ENCODE assay signal across 9 mouse cellular contexts in the genomic region with DNA sequence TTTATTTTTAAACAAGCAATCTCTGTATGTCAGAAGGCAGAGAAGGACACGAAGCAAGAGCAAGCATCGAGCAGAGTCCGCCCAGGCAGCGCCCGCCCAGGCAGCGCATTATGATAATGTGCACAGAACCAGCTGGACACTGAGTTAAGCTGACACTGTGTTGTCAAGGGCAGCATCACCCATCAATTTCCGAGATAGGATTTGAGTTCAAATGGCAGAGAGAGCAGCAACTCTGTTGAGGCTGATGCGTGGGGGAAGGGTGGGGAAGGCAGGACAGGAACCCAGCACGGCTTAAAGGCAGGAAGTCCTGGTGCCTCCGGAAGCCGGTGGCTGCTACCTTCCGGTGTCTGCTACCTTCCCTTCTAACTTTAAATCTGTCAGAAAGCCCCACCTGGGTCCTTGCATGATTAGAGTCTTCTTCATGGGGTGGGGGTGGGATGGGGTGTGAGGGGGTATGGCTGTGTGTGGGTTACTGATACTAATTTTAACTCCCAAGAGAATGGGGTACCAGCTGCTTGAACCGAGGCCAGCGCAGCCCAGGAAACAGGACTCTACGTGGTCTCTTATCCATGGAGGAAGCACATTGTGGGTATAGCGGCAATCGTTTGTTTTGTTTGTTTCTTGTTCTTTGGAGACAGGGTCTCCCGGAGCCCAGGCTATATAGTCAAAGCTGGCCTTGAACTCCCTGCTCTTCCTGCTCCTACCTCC.
DNase-seq lines count a peak whose midpoint lies in the region; ATAC-seq and TF ChIP-seq lines count a peak whose summit lies in the region.
"Had no signal": no experiment of that assay in that cellular context is flagged by ENCODE, and none has a peak within 500 bp of the region (broad histone marks: within the 10 kb centered on the region; RNA-seq: fewer than 3 reads in every experiment).

No protein-coding gene starts in this region.

- H3K36me3 ChIP-seq in hindbrain, embryonic 10.5 days = no peaks in the 10 kb centered on the region
- no peaks in the 10 kb centered on the region for H3K36me3 ChIP-seq in liver, embryonic 16.5 days (ENCODE audit: control insufficient read depth, insufficient read depth)
- H3K36me3 ChIP-seq in neural tube, embryonic 12.5 days = no peaks in the 10 kb centered on the region
- H3K36me3 ChIP-seq: limb, embryonic 15.5 days had no signal

- no peaks in the 10 kb centered on the region for H3K27me3 ChIP-seq in hindbrain, embryonic 10.5 days (ENCODE audit: insufficient read depth, poor library complexity, severe bottlenecking)
- H3K27me3 ChIP-seq in liver, embryonic 16.5 days (ENCODE audit: control insufficient read depth, insufficient read depth, low read depth, low read length) = no peaks in the 10 kb centered on the region
- H3K27me3 ChIP-seq in neural tube, embryonic 12.5 days (replicated peaks) = no peaks in the 10 kb centered on the region
- H3K27me3 ChIP-seq: limb, embryonic 15.5 days had no signal

- H3K27ac ChIP-seq in hindbrain, embryonic 10.5 days = peak overlapping the region; percentile 76
- no peak overlapping the region for H3K27ac ChIP-seq in liver, embryonic 16.5 days (ENCODE audit: low read length)
- H3K27ac ChIP-seq in neural tube, embryonic 12.5 days = no peak overlapping the region
- no peak overlapping the region for H3K27ac ChIP-seq in left cerebral cortex, adult 2 months
- H3K27ac ChIP-seq: limb, embryonic 15.5 days had no signal

- peak; percentile 78 for DNase-seq in CD4-positive, CD25-positive, alpha-beta regulatory T cell, adult 2 months (ENCODE audit: low read depth, low spot score)
- DNase-seq in adrenal gland, postnatal 25 days = peak; percentile 18
- DNase-seq in hindbrain, embryonic 10.5 days (ENCODE audit: low spot score) = peak; percentile 43
- no peak for DNase-seq in layer of hippocampus, postnatal 14 days (ENCODE audit: low spot score in 2 of 2)
- DNase-seq in layer of hippocampus, adult 9-10 months (ENCODE audit: low spot score) = no peak
- no peak for DNase-seq in left cerebral cortex, adult 2 months (ENCODE audit: extremely low spot score in 1 of 2, low spot score in 2 of 2)

- WGBS in hindbrain, embryonic 10.5 days = 66% methylated on average over 18 of the region's 18 CpGs
- WGBS in liver, embryonic 16.5 days (ENCODE audit: insufficient replicate concordance) = 11% methylated on average over 18 of the region's 18 CpGs
- 56% methylated on average over 18 of the region's 18 CpGs for WGBS in neural tube, embryonic 12.5 days

- peak; percentile 43; the same call in 1 of the 2 replicates for ATAC-seq in liver, embryonic 16.5 days (ENCODE audit: low read depth)
- peak; percentile 66 for ATAC-seq in neural tube, embryonic 12.5 days (ENCODE audit: low FRiP score, low read depth)

- H3K9me3 ChIP-seq in hindbrain, embryonic 10.5 days = no peaks in the 10 kb centered on the region
- H3K9me3 ChIP-seq in liver, embryonic 16.5 days (replicated peaks; ENCODE audit: control insufficient read depth, low read length) = no peaks in the 10 kb centered on the region
- no peaks in the 10 kb centered on the region for H3K9me3 ChIP-seq in neural tube, embryonic 12.5 days
- H3K9me3 ChIP-seq: limb, embryonic 15.5 days had no signal

- H3K4me3 ChIP-seq in hindbrain, embryonic 10.5 days = no peak overlapping the region; the same call in 1 of the 2 replicates
- peak overlapping the region; percentile 12; the same call in 1 of the 2 replicates for H3K4me3 ChIP-seq in liver, embryonic 16.5 days (ENCODE audit: low read depth, low read length)
- no peak overlapping the region for H3K4me3 ChIP-seq in neural tube, embryonic 12.5 days
- H3K4me3 ChIP-seq in left cerebral cortex, adult 2 months = no peak overlapping the region
- H3K4me3 ChIP-seq: limb, embryonic 15.5 days had no signal

- peaks cover 45% of the 10 kb centered on the region for H3K4me1 ChIP-seq in hindbrain, embryonic 10.5 days (replicated peaks)
- no peaks in the 10 kb centered on the region; the same call in 1 of the 2 replicates for H3K4me1 ChIP-seq in liver, embryonic 16.5 days (ENCODE audit: control insufficient read depth, low read depth, low read length)
- 0 out of 2 replicates have a peak, but pooled peaks cover 7% of the 10 kb centered on the region for H3K4me1 ChIP-seq in neural tube, embryonic 12.5 days

- no peak overlapping the region for H3K9ac ChIP-seq in liver, embryonic 16.5 days (ENCODE audit: low read depth, low read length)
- H3K9ac ChIP-seq in neural tube, embryonic 12.5 days = no peak overlapping the region
- H3K9ac ChIP-seq: limb, embryonic 15.5 days had no signal

- TF ChIP-seq CTCF in left cerebral cortex, adult 2 months (IDR thresholded peaks at IDR 0.05) = no peak

- peak overlapping the region; percentile 26; the same call in 1 of the 2 replicates for H3K4me2 ChIP-seq in liver, embryonic 16.5 days (ENCODE audit: low read depth, low read length)
- peak overlapping the region; percentile 34 for H3K4me2 ChIP-seq in neural tube, embryonic 12.5 days (replicated peaks)
- H3K4me2 ChIP-seq: limb, embryonic 15.5 days had no signal

- intact Hi-C loops in left cerebral cortex, adult 2 months (cut with DNase I) = no loop called here

Comparison
In these comparisons a context has a peak if more than half of its experiments do, and no peak if none do; other contexts are left out.
1. DNase-seq: peak in CD4-positive, CD25-positive, alpha-beta regulatory T cell, adult 2 months (single experiment), adrenal gland, postnatal 25 days (single experiment) and hindbrain, embryonic 10.5 days (single experiment); none in layer of hippocampus, postnatal 14 days (0 of 2), layer of hippocampus, adult 9-10 months (single experiment) and left cerebral cortex, adult 2 months (0 of 2).